Mouse (Mus musculus): ENCODE results near the gene Kif16b. TPM values are rescaled to one million over a fixed set of nuclear protein-coding genes. Genes with fewer than 3 reads are reported as not detected.
"Not testable (repeated sequence)": the region's sequence is repeated elsewhere in the genome, so short reads cannot be mapped to it uniquely, and the experiment has no call there.

Gene Kif16b
- total RNA-seq, 1 experiment from 2014 or later = 27.1 TPM

GRCm38 (mm10) chr2:142608778-142609177 is 292.6 kb downstream of the Kif16b start:
- ATAC-seq (replicated peaks; ENCODE audit: low read depth, poor library complexity, severe bottlenecking) = no peak

GRCm38 (mm10) chr2:142604762-142605161 is 296.6 kb downstream of the Kif16b start:
- ATAC-seq (replicated peaks; ENCODE audit: low read depth, poor library complexity, severe bottlenecking) = no peak; the same call in 1 of the 2 replicates

DNA sequence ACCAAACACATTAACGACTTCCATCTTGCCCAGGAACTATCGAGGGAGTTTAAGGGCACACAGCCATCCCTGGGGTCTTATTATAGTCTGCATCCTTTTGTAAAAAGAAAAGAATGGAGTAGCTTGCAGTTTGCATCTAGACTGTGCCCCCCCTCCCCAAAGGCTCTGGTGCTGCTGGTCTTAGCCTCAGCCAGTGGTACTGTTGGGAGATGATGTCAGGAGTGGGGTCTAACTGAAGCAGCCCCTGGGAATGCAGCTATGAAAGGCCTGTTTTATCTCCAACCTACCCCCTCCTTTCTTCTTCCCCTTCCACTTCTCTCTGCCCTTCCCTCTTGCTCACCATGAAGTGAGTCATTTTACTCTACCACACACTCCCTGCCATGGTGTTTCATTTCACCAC is 298.1 kb downstream of the Kif16b start:
- ATAC-seq (replicated peaks; ENCODE audit: low read depth, poor library complexity, severe bottlenecking) = no peak

GRCm38 (mm10) chr2:142599235-142599634 is 302.1 kb downstream of the Kif16b start:
- no peak for ATAC-seq (replicated peaks; ENCODE audit: low read depth, poor library complexity, severe bottlenecking)

DNA sequence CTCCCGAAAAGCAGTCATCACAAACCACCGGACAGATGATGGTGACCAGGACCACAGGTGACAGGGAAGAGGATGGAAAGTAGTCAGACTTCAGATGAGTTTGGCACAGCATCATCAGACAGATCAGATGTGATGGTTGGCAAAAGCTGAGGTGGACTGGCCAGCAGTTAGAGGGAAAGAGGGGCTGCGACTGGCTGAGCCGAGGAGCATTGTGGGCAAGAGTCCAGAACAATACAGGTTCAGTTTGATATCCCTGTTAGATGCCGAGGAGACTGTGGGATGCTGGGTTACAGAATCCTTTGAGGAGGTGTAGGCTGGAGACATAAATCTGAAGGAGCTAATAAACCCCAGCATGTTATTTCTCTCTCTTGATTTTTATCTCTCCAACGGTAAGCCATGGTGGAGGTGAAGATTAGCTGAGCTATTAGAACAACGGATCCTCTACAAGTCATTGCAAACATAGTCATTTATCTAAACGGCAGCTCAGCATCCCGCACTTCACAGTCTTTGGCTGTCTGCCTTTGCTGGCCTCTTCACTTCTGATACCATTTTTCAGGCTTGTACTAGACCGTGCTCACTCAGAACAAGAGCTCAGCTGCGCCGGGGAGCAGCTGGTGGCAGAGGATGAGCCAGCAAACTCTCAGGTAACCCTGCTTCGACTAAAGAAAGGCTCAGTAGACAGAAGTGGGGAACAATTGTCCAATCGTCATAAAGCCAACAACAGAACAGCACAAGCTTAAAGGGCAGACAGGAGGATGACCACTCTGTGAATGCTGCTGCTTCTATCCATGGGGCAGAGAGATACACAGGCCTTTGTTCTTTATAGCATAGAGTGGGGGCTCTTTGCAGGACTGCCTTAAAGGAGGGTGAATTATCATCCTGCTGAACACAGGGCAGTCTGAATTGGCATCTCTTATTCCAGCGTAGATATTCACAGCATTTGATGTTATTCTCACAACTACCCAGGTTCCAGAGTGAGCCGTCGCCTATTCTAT is 304.9 kb downstream of the Kif16b start:
- ATAC-seq (replicated peaks; ENCODE audit: low read depth, poor library complexity, severe bottlenecking) = no peak

- ATAC-seq (replicated peaks; ENCODE audit: low read depth, poor library complexity, severe bottlenecking) = no peak
Measured at GRCm38 (mm10) chr2:142590938-142591337, 310.4 kb downstream of the Kif16b start.

- no peak for ATAC-seq (replicated peaks; ENCODE audit: low read depth, poor library complexity, severe bottlenecking)
Measured at GRCm38 (mm10) chr2:142590284-142590724, 311.0 kb downstream of the Kif16b start.

GRCm38 (mm10) chr2:142589403-142590283 is 311.7 kb downstream of the Kif16b start:
- no peak for ATAC-seq (replicated peaks; ENCODE audit: low read depth, poor library complexity, severe bottlenecking)

DNA sequence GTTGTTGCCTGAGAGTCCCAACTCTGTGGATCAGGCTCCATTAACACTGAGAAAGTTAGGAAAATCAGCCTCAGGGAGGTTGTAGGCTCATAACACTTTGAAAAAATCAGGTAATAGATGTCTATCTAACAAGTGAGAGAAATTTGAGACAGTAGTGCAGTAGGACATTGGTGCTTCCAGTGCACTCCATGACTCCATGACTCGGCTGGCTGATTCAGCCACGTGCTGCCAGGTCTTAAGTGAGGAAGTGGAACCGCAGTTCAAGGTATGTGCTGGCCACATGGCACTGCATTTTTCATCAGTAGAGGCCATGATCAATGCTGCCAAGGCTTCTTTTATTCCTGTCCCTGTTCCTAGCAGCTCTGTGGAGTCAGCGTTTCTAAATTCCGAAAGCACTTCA is 315.5 kb downstream of the Kif16b start:
- no peak for ATAC-seq (replicated peaks; ENCODE audit: low read depth, poor library complexity, severe bottlenecking)

DNA sequence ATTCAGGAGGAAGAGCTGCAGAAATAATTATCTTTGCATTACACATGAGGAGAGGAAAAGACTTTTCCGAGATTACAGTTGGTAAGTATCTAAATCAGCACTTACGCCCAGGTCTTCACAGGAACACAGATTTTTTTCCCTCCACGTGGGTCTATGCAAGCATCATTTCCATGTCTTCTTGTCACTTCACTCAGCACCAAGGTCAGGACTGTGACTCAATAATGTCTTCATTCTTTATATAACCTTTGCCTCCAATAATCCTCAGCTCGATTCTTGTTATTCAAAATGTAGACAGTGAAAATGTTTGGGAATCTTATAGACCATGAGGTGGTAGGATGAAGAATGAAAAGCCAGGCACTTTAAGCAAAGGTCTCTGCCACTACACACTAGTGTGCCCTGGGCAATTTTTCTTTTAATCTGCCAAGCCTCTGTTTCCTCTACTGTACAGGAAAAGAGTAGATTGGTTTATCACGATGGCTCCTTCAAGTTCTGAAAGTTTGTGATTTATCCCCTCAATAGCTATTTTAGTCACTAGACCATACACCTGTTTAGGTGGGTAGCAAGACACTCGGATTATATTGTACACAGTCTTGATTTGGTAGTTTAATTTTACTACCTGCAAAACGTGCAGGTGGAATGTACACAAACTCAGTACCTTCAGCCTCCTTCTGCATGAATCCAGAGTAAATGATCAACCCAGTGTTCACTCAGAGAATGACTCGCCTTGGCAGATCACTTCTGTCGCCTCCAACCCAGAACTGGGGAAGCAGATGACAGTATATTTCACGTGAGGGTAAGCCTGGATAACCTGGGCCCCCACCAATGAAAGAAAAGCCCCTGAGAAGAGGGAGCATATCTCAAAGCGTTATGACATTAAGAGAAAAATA is 316.2 kb downstream of the Kif16b start:
- ATAC-seq (replicated peaks; ENCODE audit: low read depth, poor library complexity, severe bottlenecking) = no peak

DNA sequence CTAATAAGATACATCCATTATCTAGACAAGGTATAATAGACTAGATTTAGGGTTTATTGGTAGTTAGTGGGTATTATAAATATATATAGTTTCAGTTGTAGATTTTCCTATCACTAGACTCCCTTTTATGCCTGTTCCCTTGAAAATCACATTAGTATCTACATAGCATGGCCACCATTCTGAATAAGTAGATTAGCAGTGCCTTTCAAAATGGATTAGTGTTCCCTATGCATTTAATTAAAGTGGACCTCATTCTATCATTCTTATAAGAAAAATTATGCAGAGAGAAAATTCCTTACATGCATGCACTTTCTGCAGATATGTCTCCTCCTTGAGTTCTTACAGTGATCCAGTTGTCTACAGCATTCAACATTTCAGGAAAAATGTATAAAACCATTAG is 320.9 kb downstream of the Kif16b start:
- ATAC-seq (replicated peaks; ENCODE audit: low read depth, poor library complexity, severe bottlenecking) = no peak

- not testable (repeated sequence) for ATAC-seq (replicated peaks; ENCODE audit: low read depth, poor library complexity, severe bottlenecking)
Measured at GRCm38 (mm10) chr2:142577414-142577813, 323.9 kb downstream of the Kif16b start.

GRCm38 (mm10) chr2:142569771-142570170 is 331.6 kb downstream of the Kif16b start:
- ATAC-seq (replicated peaks; ENCODE audit: low read depth, poor library complexity, severe bottlenecking) = no peak

Other genes starting within 250 kb of the Kif16b start
- gene Snrpb2, start 161.5 kb upstream of the Kif16b start, total RNA-seq (2017) = 143 and 165 TPM in 2 replicates
- gene Otor, start 176.9 kb upstream of the Kif16b start, total RNA-seq (2017) = not detected in 2 replicates

Data from common myeloid progenitor, adult 5-6 weeks (primary cell).